Mouse (Mus musculus): ENCODE measurements at regions not wholly inside any gene's neighbourhood (a gene's known extent, or its start where the extent isn't known, plus 50 kb on each side); places are given as distances from the start of the nearest gene placed in this dataset.

GRCm38 (mm10) chr16:77354201-77354712, 247.6 kb downstream of the Gm11146 start:
- H3K79me2 ChIP-seq (ENCODE audit: inconsistent target) = peaks cover 68% of the 10 kb centered on the region
- H3K36me3 ChIP-seq (ENCODE audit: inconsistent target) = no peaks in the 10 kb centered on the region
- WGBS (ENCODE audit: missing documents) = 94% methylated on average over 3 of the region's 3 CpGs
- H3K4me3 ChIP-seq (ENCODE audit: inconsistent target) = no peak overlapping the region
- H3K27ac ChIP-seq = no peak overlapping the region

- peaks cover 50% of the 10 kb centered on the region for H3K79me2 ChIP-seq (ENCODE audit: inconsistent target)
- WGBS (ENCODE audit: missing documents) = 84% methylated on average over 7 of the region's 7 CpGs
- no peaks in the 10 kb centered on the region; the same call in 1 of the 2 replicates for H3K36me3 ChIP-seq (ENCODE audit: inconsistent target)
- H3K27ac ChIP-seq = no peak overlapping the region
- H3K4me3 ChIP-seq (ENCODE audit: inconsistent target) = no peak overlapping the region
These were observed 255.8 kb downstream of the Gm11146 start for GRCm38 (mm10) chr16:77346128-77346527.

GRCm38 (mm10) chr16:77332285-77332684, 269.6 kb downstream of the Gm11146 start:
- H3K4me3 ChIP-seq (ENCODE audit: inconsistent target) = no peak overlapping the region
- WGBS (ENCODE audit: missing documents) = 95% methylated on average over 6 of the region's 6 CpGs
- H3K79me2 ChIP-seq (ENCODE audit: inconsistent target) = peaks cover 89% of the 10 kb centered on the region
- H3K36me3 ChIP-seq (ENCODE audit: inconsistent target) = no peaks in the 10 kb centered on the region
- no peak overlapping the region for H3K27ac ChIP-seq

GRCm38 (mm10) chr16:77330996-77331395, 270.9 kb downstream of the Gm11146 start:
- H3K79me2 ChIP-seq (ENCODE audit: inconsistent target) = peaks cover 77% of the 10 kb centered on the region
- no peaks in the 10 kb centered on the region for H3K36me3 ChIP-seq (ENCODE audit: inconsistent target)
- WGBS (ENCODE audit: missing documents) = 10% methylated on average over 8 of the region's 8 CpGs
- peak overlapping the region; percentile 90 for H3K27ac ChIP-seq
- peak overlapping the region; percentile 67 for H3K4me3 ChIP-seq (ENCODE audit: inconsistent target)

GRCm38 (mm10) chr16:77329711-77330530, 272.0 kb downstream of the Gm11146 start:
- H3K79me2 ChIP-seq (ENCODE audit: inconsistent target) = peaks cover 67% of the 10 kb centered on the region
- no peaks in the 10 kb centered on the region for H3K36me3 ChIP-seq (ENCODE audit: inconsistent target)
- peak overlapping the region; percentile 67 for H3K4me3 ChIP-seq (ENCODE audit: inconsistent target)
- 13% methylated on average over 10 of the region's 10 CpGs for WGBS (ENCODE audit: missing documents)
- peak overlapping the region; percentile 90 for H3K27ac ChIP-seq

GRCm38 (mm10) chr16:77329160-77329691, 272.7 kb downstream of the Gm11146 start:
- Histone ChIP-seq H3K4me3 (ENCODE audit: inconsistent target) (peak overlapping the region; percentile 67), H3K79me2 (ENCODE audit: inconsistent target) (peaks cover 60% of the 10 kb centered on the region), H3K36me3 (ENCODE audit: inconsistent target) (no peaks in the 10 kb centered on the region), H3K27ac (peak overlapping the region; percentile 90)
- WGBS (ENCODE audit: missing documents) = 3% methylated on average over 17 of the region's 17 CpGs

GRCm38 (mm10) chr16:77328628-77329159, 273.2 kb downstream of the Gm11146 start:
- 32% methylated on average over 6 of the region's 6 CpGs for WGBS (ENCODE audit: missing documents)
- H3K4me3 ChIP-seq (ENCODE audit: inconsistent target) = peak overlapping the region; percentile 67
- H3K36me3 ChIP-seq (ENCODE audit: inconsistent target) = no peaks in the 10 kb centered on the region
- peaks cover 54% of the 10 kb centered on the region for H3K79me2 ChIP-seq (ENCODE audit: inconsistent target)
- H3K27ac ChIP-seq = peak overlapping the region; percentile 90

GRCm38 (mm10) chr16:77328049-77328448, 273.8 kb downstream of the Gm11146 start:
- 93% methylated on average over 5 of the region's 5 CpGs for whole genome bisulfite sequencing (ENCODE audit: missing documents)
- no peaks in the 10 kb centered on the region for H3K36me3 ChIP-seq (ENCODE audit: inconsistent target)
- no peak overlapping the region for H3K4me3 ChIP-seq (ENCODE audit: inconsistent target)
- H3K27ac ChIP-seq = no peak overlapping the region
- H3K79me2 ChIP-seq (ENCODE audit: inconsistent target) = peaks cover 48% of the 10 kb centered on the region

- WGBS (ENCODE audit: missing documents) = 98% methylated on average over 5 of the region's 5 CpGs
These were observed 279.6 kb downstream of the Gm11146 start for GRCm38 (mm10) chr16:77322338-77322737.

GRCm38 (mm10) chr16:77318150-77318549, 283.7 kb downstream of the Gm11146 start:
- Histone ChIP-seq H3K4me3 (ENCODE audit: inconsistent target) (no peak overlapping the region), H3K27ac (peak overlapping the region; percentile 71), H3K79me2 (ENCODE audit: inconsistent target) (no peaks in the 10 kb centered on the region; the same call in 1 of the 2 replicates), H3K36me3 (ENCODE audit: inconsistent target) (no peaks in the 10 kb centered on the region)
- 89% methylated on average over 1 of the region's 1 CpGs for WGBS (ENCODE audit: missing documents)

More at GRCm38 (mm10) chr16:77322338-77322737, 279.6 kb downstream of the Gm11146 start:
- no peaks in the 10 kb centered on the region for H3K36me3 ChIP-seq (ENCODE audit: inconsistent target)
- no peak overlapping the region for H3K27ac ChIP-seq
- no peak overlapping the region for H3K4me3 ChIP-seq (ENCODE audit: inconsistent target)
- 0 out of 2 replicates have a peak, but pooled peaks cover 1% of the 10 kb centered on the region for H3K79me2 ChIP-seq (ENCODE audit: inconsistent target)

GRCm38 (mm10) chr16:77315354-77315753, 286.5 kb downstream of the Gm11146 start:
- WGBS (ENCODE audit: missing documents) = 8% methylated on average over 1 of the region's 1 CpGs

GRCm38 (mm10) chr16:77313195-77313594, 288.7 kb downstream of the Gm11146 start:
- no peaks in the 10 kb centered on the region for H3K36me3 ChIP-seq (ENCODE audit: inconsistent target)
- no peak overlapping the region for H3K4me3 ChIP-seq (ENCODE audit: inconsistent target)
- no peaks in the 10 kb centered on the region; the same call in 1 of the 2 replicates for H3K79me2 ChIP-seq (ENCODE audit: inconsistent target)
- H3K27ac ChIP-seq = no peak overlapping the region

More at GRCm38 (mm10) chr16:77315354-77315753, 286.5 kb downstream of the Gm11146 start:
- no peaks in the 10 kb centered on the region for H3K36me3 ChIP-seq (ENCODE audit: inconsistent target)
- no peaks in the 10 kb centered on the region; the same call in 1 of the 2 replicates for H3K79me2 ChIP-seq (ENCODE audit: inconsistent target)
- peak overlapping the region; percentile 76 for H3K27ac ChIP-seq
- H3K4me3 ChIP-seq (ENCODE audit: inconsistent target) = no peak overlapping the region

GRCm38 (mm10) chr16:77301270-77302171, 288.0 kb downstream of the Usp25 start:
- 87% methylated on average over 6 of the region's 6 CpGs for WGBS (ENCODE audit: missing documents)

More at GRCm38 (mm10) chr16:77301270-77302171, 288.0 kb downstream of the Usp25 start:
- Histone ChIP-seq H3K27ac (peak overlapping the region; percentile 78), H3K36me3 (ENCODE audit: inconsistent target) (no peaks in the 10 kb centered on the region), H3K4me3 (ENCODE audit: inconsistent target) (no peak overlapping the region; the same call in 1 of the 2 replicates), H3K79me2 (ENCODE audit: inconsistent target) (no peaks in the 10 kb centered on the region)

Measured in macrophage (primary cell).